Mouse (Mus musculus) cerebellum, adult 18-20 months (tissue): ENCODE data around the gene Scamp5.

Experiments
- DNase-seq, 2 experiments: peaks; one replicate each; pipeline ENCODE4 v3.0.0; 2021

Scamp5 gene

DNA sequence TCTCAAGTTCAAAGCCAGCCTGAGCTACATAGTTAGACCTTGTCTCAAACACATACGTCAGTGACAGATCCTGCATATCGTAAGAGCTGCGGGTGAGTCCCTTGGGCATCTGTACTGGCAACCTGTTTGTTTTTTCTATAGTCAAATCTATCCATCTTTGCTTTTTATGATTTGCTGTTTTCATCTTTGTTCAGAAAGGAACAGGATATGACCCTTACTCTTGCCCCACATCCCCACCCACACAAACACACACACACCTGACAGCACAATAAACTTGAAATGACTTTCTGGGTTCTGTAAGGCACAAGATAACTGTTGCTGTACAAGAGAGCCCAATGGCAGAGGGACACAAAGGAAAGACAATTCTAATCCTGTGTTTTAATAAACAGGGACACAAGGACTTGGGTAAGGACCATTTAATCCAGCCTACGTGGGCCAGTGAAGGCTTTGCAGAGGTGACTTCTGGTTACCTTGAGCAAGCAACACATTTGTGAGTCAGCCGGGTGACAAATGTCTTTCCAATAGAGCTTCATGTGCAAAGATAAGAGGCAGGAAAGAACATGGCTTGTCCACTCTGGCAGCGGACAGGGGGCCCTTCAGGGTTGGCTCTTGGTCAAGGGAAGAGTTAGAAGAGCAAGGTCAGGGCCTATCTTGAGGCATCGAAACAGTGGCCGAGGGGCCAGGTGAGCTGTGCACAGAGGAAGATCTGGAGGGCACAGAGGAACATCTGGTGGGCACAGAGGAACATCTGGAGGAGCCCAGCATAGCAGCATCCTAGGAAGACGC is 60.5 kb downstream of the Scamp5 start:
- no peak for DNase-seq

DNA sequence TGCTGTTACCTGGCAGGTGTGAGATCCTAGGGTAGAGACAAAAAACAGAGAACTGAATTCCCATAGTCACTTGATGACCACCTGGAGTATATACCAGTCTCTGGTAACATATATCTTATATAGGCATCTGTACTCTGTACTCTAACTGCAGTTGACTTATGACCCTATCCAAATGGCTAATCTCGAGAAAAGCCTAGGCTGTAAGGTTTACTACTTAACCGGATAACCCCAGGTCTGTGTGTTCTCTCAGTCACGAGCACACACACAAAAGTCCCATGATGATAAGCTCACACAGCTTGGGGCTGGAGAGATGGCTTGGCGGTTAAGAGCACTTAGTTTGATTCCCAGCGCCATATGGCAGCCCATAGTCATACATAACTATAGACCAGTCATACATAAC is 61.5 kb downstream of the Scamp5 start:
- no peak for DNase-seq

DNA sequence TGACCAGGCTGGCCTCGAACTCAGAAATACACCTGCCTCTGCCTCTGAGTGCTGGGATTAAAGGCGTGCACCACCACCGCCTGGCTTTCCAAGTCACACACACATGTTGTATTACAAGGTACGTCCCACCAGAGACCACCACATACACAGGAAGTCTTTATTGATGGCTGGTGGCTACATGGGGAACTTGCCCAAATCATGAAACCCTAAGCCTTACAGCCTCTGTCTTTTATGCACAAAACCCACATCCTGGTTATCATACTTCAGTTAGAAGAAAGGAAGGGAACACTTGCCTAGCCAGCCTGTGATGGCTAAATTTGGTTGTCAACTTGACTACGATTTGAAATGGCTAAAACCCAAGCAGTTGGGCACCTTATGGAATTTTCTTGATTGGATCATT is 63.8 kb downstream of the Scamp5 start:
- DNase-seq: no peak

DNA sequence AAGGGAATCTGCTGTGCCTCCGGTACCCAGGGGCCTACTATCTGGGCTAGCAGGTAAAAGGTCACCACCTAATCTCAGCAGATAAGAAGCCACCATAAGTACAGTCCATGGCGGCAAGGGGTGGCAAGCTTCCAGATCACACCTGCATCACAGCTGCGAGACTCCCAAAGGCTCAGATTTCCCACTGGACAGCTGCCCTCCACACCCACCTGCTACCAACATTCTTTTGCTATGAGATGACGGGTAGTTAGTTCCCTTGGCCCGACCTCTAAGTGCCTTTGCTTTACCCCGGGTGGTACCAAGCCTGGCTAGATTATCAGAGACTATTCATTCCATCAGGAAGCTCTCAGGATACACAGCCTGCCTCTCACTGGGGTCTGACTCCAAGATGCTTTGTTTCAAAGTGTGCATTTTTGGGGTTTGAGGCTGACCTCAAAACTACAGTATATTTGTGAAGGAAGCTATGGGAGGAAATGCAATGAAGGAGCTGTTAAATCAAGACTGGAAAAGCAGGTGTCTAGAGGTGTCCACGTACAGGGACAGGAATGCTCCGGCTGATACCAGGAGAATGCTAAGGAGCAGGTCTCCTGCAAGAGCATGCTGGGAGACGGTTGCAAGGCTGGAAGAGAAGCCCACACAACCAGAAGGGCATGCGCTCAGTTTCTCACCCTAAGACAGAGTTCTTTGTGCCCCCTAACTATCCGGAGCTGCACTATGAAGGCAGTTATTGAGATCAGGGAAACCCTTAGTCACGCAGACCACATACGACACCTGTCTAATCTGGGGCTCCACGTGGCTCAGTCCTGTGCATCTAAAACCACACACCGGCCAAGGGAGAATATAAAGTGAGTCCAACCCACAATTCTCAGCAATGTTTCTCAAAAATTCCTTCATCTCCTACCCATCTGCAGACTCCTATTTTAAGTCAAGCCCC is 65.3 kb downstream of the Scamp5 start:
- DNase-seq: no peak

DNA sequence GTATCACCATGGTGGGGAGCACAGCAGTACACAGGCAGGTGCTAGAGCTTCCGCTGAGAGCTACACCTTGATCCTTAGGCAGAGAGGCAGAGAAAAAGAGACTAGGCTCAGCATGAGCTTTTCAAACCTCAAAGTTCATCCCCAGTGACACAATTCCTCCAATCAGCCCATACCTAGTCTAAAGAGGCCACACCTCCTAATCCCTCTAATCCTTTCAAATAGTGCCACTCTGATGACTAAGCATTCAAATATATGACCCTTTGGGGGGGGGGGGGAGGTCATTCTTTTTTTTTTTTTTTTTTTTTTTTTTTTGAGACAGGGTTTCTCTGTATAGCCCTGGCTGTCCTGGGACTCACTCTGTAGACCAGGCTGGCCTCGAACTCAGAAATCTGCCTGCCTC is 69.1 kb downstream of the Scamp5 start:
- no peak for DNase-seq

DNA sequence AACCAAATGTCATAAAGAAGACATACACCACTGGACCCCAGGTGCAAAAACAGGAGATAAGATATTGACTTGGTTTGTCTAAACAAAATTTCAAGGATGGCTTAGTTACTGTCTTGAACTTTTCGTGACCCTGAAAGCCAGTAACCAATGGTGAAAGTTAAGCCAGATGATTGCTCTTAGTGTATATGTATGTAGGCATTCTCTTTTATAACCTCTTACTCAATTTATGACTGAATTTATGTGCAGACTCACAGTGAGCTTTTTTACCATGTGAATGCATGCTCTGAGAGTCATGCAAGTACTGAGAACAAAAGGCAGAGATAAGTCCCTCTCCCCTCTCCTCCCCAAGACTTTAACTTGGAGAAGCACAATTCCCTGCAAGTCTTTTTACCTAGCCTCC is 75.0 kb downstream of the Scamp5 start:
- no peak for DNase-seq
